Mouse (Mus musculus): ENCODE data around the gene Stra6.

The Stra6 gene

DNA sequence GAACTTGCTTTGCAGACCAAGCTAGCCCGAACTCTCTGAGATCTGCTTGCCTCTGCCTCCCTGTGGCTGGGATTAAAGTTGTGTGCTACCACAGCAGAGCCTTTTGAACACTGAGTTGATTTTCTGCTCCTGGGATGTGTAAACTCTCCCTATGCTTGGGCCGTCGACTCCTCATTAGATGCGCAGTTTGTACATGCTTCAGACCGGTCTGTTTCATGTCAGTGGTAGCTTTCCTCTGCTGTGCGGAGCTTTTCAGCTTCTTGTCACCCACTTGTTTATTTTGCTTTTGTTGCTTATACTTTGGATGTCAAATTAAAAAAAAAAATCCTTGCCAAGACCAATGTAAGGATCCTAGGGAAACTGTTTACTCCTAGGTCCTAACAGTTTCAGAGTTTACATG lies 32.4 kb downstream of the Stra6 start:
- no peak for DNase-seq (ENCODE audit: low spot score in 2 of 2)

DNA sequence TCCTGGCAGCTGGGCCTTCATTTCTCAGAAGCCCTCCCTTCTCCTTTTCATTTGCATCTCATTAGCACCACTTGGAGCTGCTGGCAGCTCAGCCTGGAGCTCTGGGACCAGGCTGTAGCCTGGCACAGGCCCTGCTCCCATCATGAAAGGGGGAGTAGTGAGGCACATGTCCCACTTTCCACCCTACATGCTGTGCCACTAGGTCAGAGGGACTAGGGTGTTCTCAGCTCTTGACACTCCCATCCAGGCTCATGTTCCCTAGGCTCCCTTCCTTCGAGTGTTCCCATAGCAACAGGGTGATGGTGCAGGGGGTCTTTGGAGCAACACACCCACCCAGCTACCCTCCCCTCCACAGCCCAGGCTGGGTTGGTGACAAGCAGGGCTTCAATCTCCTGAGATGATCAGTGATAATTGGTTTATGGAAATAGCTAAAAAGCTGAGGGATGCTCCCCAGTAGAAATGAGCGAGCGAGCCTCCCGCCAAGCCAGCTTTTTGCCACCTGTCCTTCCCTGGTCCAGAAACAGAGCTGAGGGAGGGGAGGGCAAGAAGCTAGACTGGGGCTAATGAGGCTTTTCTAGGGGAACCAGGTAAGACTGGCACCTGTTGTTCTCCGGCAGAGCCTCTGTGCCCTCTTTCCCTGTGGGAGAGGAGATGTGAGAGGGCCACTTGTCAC lies 33.2 kb downstream of the Stra6 start:
- DNase-seq (ENCODE audit: low spot score in 2 of 2) = peak in 1 of 2 experiments; percentile 65

DNA sequence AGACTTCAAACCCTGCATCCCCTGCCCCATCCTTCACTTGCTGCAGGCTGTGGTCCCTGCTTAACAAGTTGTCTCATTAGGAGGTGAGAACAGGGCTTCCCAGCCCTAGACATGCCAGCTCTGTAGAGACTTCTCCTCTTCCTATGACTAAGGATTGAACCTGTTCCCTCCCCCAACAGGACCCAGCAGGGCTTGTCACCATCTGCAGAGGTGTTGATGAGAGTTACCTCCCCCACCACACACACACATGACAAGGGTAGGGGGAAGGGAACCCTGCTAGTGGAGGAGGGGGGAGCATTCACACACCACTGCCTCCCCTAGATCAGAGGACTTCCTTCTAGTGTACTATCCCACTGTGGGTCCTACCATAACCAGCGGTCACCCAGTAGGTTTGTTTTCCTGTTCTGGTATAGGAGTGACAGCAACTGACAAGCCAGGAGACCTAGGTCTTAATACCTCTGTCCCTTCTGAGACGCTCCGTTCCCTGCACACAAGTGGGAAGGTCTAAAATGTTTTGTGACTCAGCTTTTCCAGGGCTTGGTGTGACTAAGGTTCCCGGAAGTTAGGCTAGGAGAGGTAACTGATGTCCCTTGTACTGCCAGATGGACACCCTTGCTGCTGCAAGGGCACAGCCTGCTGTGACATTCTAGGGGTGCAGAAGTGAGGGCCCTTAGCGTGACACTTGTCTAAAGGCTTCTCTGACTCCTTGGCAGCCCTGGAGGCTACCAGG lies 36.4 kb downstream of the Stra6 start:
- no peak for DNase-seq (ENCODE audit: low spot score in 2 of 2)

DNA sequence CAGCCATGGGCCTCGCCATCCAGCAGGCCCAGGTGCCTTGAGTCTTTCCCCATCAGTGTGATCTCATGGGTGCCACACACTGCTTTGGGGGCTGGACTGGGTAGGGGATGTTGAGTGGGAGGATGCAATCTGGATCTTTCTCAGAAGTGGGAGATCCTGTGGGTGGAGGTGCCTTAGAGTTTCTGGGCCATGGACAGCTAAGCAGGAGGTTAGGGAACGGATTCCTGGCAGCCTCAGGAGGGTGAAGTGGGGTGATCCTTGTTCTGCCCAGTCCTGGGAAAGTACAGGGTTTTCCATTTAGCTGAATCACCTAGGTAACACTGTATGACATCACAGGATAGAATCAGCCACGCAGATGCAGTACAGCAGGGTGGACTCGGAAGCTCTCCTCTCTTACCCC lies 38.4 kb downstream of the Stra6 start:
- DNase-seq (ENCODE audit: low spot score in 2 of 2) = peak in 1 of 2 experiments; percentile 58

DNA sequence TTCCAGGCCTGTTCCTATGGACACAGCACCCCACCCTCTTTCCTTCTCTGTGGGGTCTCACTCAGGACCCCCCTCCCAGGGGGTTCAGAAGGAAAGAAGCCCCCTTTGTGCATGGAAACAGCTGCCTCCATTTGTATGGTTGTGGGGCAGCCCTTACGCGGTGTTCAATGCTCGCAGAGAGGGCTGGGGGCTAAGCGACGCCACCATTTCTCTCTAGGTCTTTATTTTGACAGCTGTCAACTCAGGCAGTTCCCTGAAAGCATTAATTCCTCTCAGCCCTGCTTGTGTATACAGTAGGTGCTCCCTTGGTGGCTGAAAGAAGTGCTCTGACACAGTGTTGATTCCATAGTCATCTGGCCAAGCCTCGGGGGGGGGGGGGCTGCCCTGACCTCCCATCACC lies 40.1 kb downstream of the Stra6 start:
- DNase-seq (ENCODE audit: low spot score in 2 of 2) = no peak

DNA sequence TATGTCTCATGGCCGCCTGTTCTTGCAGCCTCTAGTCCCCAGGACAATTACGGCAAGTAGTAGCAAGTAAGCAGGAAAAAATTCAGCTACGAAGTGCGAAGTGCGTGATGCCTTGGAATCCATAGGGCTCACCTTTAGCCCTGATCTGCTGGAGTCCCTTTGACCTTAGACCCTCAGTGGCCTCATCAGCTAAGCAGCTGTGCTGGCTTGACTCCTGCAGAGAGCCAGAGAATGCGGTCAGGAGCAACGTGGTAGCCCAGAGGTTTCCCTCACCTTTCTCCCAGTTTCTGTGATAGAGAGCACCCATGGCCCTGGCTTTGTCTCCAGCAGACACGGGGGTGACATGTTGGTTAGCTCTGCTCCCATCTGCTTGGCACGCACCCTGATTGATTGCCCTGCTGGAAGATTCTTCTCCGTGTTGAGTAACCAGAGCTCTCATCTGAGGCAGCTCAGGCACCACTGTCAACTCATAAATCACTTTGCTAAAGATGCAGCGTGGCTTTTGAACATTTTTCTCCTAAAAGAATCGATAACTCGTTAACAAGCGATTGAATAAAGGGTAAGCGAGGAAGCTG lies 42.1 kb downstream of the Stra6 start:
- DNase-seq (ENCODE audit: low spot score in 2 of 2) = no peak

DNA sequence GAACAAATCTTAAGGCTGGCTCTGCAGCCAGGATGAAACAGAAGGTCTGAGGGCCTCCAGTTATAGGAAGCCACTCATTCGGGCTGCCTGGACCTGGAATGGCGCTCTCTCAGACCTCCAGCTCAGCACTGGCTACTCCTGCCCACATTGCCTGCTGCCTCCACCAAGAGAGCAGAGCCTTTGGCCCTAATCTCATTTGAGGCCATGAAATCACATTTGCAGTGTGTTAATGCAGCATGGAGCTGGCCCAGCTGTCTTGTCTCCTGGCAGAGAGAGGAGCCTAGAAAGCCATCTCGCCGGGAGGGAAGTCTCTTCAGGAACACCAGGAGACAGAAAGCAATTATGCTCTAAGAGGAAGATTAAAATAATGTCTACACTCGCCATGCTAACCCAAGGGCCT lies 43.9 kb downstream of the Stra6 start:
- DNase-seq (ENCODE audit: low spot score in 2 of 2) = no peak

DNA sequence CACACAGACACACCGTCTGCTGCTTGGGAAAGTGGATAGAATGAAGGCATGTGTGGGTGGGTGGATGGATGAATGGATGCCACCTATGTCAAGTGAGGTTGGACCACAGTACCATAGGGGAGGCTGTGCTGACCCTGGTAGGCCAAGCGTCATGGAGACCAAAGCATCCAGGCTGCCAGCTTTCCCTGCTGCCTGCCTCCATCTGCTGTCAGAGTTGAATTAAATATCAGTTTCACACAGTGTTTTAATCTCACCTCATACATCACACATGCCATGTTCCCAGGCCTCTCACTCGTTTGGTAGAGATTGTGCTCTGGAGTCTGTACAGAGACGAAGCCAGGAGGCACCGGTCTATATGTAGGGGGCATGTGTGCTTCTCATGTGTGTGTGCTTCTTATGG lies 47.2 kb downstream of the Stra6 start:
- DNase-seq (ENCODE audit: low spot score in 2 of 2) = no peak

DNA sequence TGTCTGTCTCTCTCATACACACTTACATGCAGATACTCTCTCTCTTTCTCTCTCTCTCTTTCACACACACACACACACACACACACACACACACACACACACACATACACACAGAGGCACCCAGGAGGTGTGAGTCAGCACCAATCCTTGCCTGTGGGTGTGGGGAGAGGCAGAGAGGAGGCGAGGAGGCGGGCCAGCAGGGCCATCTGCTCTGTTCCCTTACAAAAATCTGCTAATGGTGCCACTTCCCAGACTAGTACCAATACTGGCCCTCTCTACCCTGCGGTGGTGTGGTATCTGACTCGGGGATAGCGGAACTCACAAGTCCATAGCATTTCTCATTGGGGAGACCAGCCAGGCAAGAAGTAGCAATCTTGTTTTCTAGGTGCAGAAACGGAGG lies 47.8 kb downstream of the Stra6 start:
- DNase-seq (ENCODE audit: low spot score in 2 of 2) = peak; percentile 80 to 81

DNA sequence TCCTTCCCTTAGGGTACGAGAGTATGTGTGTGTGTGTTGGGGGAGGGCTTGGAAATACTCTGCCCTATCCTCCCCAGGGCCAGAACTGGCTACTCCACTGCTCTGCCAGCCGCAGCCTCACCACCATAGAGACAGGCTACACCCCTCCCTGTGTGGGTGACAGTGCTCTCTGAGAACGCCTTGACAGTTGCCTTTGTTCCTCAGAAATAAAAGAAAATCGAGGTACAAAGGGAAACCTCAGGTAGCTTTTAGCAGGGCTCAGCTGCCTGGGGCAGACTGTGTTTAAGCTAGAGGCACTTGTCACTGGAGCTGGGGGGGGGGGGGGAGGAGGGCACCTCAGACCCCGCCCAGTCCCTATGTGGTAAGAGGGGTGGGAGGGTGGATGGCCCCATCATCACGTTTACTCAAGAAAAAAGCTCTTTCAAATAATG lies 48.7 kb downstream of the Stra6 start:
- no peak for DNase-seq (ENCODE audit: low spot score in 2 of 2)

DNA sequence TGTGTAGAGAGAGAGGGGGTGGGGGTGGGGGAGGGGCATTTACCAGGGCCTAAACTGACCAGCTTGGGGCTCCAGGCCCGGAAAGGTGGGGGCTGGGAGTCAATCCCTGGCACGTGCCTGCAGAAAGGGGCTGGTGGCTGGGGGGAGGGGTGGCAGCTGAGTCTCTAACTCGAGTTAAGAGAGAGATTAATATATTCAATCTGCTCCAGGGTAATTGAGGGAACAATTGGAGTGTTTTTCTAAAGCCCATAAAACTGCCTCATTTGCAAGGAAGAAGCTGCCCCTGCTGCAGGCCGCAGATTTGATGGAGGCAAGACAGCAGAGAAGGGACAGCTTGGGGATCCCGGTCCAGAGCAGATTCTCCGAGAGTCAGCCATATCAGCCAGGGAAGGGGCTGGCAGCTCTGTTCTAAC lies 49.3 kb downstream of the Stra6 start:
- no peak for DNase-seq (ENCODE audit: low spot score in 2 of 2)

DNA sequence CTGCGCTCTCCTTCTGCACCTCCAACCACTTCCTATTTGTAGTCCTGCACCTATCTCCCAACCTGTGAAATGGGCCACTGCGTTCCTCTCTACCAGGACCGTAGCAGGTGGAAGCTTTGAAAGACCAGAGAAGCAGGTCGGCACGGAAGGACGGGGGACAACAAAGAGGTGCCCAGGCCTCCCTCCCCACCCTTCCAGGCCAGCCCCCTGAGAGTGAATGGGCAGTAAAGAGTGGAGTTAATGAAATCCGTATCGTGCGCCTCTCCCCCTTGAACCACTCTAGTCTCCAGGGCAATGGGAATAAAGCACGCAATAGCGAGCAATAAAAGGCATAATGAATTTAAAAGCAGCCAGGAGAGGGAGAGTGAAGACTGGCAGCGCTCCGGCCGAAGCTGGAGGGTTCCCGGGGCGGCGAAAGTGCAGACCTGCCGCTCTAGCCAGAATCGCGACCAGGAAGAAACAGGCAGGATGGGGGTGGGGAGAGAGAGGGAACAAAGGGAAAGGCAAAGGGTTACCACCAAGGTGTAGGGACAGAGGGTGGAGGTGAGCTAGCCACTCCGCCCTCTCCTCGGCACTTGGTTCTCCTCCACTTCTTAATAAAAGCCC lies 49.8 kb downstream of the Stra6 start:
- DNase-seq (ENCODE audit: low spot score in 2 of 2) = no peak

DNA sequence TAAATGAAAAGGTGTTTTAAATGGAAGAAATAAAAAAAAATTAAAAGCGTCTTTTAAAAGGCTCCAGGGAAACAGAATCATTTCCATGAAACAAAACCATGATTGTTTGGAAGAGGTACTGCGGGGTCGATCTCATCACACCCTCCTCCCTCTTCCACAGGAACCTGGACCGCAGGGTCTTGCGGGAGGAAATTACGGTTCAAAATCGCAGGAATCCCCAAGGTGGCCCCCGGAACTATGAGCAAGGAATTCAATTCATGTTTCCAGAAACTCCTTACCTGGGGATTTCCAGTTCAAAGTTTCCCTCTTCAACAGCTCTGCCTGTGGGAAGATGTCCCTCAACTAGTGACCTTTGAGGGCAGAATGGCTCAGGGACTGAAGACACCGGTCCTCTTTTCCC lies 50.4 kb downstream of the Stra6 start:
- DNase-seq (ENCODE audit: low spot score in 2 of 2) = no peak

DNA sequence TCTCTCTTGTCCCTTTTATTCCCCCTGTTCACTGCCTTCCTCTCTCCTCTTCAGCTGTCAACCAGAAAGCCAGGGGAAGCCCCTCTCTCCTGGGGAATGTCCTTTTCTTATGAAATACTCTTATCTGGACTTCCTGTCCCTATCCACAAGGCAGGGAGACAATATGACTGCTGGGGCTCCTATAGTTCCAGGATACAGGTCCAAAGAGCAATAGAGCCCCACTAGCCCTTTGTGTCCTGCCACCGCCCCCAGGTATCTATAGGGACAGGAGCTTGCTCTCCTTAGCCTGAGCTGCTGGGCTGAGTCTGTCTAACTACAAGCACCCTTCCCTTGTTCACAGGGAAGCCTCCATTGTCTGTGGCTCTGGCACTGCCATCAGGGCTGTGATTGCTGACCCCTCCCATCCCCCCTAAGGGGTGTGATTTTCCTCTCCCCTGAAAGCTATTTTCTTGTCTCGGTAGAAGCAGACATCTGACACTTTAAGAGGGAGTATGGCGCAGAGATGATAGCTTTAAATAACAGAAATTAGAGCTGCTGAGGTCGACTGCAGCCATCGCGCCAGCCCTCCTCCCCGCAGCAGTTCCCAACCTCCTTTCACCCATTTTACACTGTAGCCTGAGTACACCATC lies 51.8 kb downstream of the Stra6 start:
- DNase-seq (ENCODE audit: low spot score in 2 of 2) = no peak

DNA sequence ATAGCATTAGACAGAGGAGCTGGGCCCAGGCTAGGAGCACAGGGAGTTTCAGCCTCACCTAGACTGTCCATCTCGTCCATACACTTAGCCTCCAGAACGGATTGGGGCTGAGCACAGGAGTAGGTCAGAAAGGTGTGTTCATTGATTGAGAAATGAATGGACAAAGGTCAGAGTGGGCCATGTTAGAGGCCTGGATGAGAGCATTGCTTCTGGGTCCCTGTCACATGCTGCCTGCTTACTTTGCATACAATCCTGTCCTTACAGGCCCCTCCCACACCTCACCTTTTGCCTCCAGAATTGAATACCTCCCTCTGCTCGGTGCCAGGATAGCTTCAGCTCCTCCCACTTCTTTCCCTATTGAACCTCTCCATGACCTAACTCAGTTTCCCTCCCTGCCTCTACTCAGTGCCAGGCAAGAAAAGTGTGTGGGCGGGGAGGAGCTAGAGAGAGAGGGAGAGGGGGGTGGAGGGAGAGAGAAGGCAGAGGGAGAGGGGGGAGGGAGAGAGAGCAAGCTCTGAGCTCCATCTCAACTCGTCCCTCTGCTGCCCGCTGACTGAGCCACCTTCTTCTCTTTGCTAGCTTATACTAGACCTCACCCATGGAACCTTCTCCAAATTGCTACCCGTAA lies 52.5 kb downstream of the Stra6 start:
- DNase-seq (ENCODE audit: low spot score in 2 of 2) = no peak

DNA sequence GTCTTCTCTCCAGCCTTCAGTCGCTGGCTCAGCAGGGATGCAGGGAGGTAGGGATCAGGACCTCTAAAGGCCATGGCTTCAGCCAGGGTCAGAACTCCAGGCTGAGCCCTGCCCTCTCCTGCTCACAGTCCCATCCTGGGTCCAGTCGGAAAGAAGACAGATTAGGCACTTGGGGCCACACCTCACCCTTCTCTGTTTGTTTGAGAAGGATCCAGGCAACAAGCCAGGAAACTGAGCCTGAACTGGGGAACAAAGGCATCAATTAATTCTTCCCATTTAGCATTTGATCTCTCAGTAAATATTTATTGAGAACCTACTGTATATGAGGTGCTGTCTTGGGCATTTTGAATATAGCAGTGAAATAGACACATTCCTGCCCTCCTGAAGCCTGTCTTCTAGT lies 55.1 kb downstream of the Stra6 start, which contains the start of gene Ccdc33:
Gene Ccdc33 (minus strand): TSS at position 153 of the 400 bp plus-strand sequence.
- DNase-seq (ENCODE audit: low spot score in 2 of 2) = no peak

DNA sequence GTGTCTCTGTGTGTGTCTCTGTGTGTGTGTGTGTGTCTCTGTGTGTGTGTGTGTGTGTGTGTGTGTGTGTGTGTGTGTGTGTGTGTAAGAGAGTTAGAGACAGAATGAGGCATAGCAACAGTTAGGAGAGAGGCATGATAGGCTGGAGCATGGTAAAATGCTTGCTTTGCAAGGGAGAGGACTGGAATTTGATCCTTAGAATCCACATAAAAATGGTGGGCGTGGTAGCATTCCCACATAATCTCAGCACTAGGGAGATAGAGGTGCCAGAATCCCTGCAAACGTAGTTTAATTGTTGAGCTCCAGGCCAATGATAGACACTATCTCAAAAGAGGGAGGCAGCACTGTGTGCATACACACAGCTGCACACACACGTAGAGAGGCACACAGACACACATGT lies 61.5 kb downstream of the Stra6 start:
- DNase-seq (ENCODE audit: low spot score in 2 of 2) = no peak

DNA sequence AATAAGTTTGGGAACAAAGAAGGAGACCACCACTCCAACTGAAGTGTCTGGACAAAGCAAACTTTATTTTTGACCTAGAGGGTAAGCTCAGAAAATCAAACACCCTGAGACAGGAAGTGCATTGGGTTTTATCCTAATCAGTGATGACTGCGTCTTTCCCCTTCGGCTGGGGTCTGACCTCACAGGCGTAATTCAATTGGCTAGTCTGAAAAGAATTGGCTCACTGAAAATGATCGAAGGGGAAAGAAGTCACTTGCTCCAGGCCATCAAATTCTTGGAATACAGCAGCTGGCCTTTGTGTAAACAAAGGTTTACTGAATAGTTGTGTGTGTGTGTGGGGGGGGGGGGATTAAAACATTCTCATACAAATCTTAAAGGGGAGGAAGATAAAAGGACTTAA lies 62.2 kb downstream of the Stra6 start:
- DNase-seq (ENCODE audit: low spot score in 2 of 2) = no peak

DNA sequence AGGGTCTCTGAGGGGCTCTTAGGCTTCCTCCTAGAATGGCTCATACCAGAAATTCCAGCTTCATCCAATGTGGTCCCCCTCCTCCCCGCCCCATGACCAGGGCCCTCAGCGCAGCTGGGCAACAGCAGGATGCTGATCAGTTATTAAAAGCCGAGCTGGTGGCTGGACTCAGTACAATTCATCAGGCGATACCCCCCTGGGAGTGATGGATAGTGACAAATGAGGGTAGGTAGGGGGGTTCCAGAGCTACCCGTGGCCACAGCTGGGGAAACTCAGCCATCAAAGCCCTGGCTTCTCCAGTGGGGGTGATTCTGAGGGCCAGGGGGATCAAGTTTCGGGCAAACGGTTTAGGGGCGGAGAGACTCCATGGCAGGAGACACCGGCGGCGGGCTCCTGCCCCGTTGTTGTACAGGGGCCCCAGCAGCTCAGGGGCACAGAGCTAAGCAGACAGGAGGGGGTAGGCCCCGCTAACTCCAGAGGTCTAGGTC lies 65.4 kb downstream of the Stra6 start:
- no peak for DNase-seq (ENCODE audit: low spot score in 2 of 2)

DNA sequence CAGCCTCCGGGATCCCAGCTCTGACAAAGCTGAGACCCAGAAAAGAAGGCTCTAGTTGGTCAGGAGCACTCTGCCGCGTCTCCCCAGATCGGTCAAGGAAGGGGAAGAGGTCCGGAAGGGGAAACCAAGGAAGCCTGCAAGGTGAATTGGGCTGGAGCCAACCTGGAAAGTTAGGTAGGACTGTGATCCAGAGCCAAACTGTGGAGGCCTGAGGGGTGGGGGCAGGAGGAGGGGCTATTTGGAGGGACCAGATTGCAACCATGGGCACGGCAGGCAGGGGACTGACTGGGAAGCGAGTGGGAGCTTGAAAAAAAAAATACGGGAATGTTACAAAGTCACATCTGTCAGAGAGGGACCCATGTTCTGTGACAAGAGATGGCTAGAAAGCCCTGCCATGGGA lies 65.9 kb downstream of the Stra6 start:
- DNase-seq (ENCODE audit: low spot score in 2 of 2) = no peak

DNA sequence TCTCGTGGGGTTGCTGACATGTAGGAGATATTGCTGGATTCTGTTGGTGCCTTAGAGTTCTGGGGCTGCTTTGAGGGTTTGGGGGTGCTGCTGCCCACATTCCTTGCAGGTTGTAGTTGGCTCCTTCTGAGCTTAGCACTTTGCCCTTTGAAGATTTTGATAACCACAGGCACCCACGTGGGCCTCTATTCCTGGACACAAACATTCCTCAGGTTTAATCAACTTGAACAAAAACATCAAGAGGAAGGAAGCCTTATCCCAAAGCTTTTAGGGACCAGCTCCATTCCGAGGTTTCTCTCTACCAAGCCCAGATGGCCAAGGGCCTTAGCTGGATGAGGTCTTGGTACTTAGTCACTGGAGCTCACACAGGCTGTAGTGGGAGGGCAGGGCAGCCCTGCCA lies 67.3 kb downstream of the Stra6 start:
- DNase-seq (ENCODE audit: low spot score in 2 of 2) = no peak

DNA sequence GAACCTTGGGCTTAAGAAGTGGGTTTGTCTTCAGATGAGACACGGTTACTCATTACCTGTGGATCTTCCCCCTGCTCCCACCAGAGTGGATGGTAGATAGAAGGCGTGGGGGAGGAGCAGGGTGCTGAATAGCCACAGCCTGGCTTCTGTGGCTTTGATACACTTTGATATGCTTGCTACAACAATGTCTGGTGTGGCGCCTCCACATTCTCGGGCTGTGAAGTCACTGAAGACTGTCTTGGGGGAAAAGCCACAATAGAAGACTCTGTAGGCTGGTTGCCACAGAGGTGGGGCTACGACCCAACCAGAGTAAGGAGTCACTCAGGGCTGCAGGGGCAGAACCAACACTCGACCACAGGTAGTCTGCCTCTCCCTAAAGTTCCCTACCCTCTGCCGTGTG lies 68.1 kb downstream of the Stra6 start:
- DNase-seq (ENCODE audit: low spot score in 2 of 2) = no peak

All from right cerebral cortex, postnatal 36 days (tissue).